Mouse (Mus musculus): ENCODE results near the gene Cmtr2. TPM values are rescaled to one million over a fixed set of nuclear protein-coding genes. Genes with fewer than 3 reads are reported as not detected.

The Cmtr2 gene
- polyA plus RNA-seq (2015; fragmentation: Illumina TruSeq; extraction: RNeasy Lipid Tissue Mini Kit (QIAGEN cat#74804); ENCODE audit: insufficient read depth, low replicate concordance): 7.0 TPM

GRCm38 (mm10) chr8:110215365-110215764 lies at the start of gene Cmtr2:
Gene Cmtr2, plus strand, starts transcription at chr8:110215665.

GRCm38 (mm10) chr8:110168046-110168445 lies 47.4 kb upstream of the Cmtr2 start, which contains the start of gene Calb2:
Gene Calb2, minus strand, starts transcription at chr8:110168210.

GRCm38 (mm10) chr8:110266741-110267140 lies 51.3 kb downstream of the Cmtr2 start, which contains the start of gene Hydin:
Gene Hydin, plus strand, starts transcription at chr8:110266977.

Other genes with a start within 250 kb of the Cmtr2 start
- gene Tat, start 225.2 kb upstream of the Cmtr2 start, polyA plus RNA-seq (2015; fragmentation: Illumina TruSeq; extraction: RNeasy Lipid Tissue Mini Kit (QIAGEN cat#74804); ENCODE audit: insufficient read depth, low replicate concordance): not detected
- gene Chst4, start 175.9 kb upstream of the Cmtr2 start, polyA plus RNA-seq (2015; fragmentation: Illumina TruSeq; extraction: RNeasy Lipid Tissue Mini Kit (QIAGEN cat#74804); ENCODE audit: insufficient read depth, low replicate concordance): 0.30 TPM
- 0.61 TPM for gene Zfp612, start 135.9 kb upstream of the Cmtr2 start, polyA plus RNA-seq (2015; fragmentation: Illumina TruSeq; extraction: RNeasy Lipid Tissue Mini Kit (QIAGEN cat#74804); ENCODE audit: insufficient read depth, low replicate concordance)
- not detected for gene Gm21964, start 114.5 kb upstream of the Cmtr2 start, polyA plus RNA-seq (2015; fragmentation: Illumina TruSeq; extraction: RNeasy Lipid Tissue Mini Kit (QIAGEN cat#74804); ENCODE audit: insufficient read depth, low replicate concordance)
- not detected for gene Gm17720, start 112.9 kb upstream of the Cmtr2 start, polyA plus RNA-seq (2015; fragmentation: Illumina TruSeq; extraction: RNeasy Lipid Tissue Mini Kit (QIAGEN cat#74804); ENCODE audit: insufficient read depth, low replicate concordance)
- not detected for gene Calb2, start 47.5 kb upstream of the Cmtr2 start, polyA plus RNA-seq (2015; fragmentation: Illumina TruSeq; extraction: RNeasy Lipid Tissue Mini Kit (QIAGEN cat#74804); ENCODE audit: insufficient read depth, low replicate concordance)
- 0.04 TPM for gene Hydin, start 51.3 kb downstream of the Cmtr2 start, polyA plus RNA-seq (2015; fragmentation: Illumina TruSeq; extraction: RNeasy Lipid Tissue Mini Kit (QIAGEN cat#74804); ENCODE audit: insufficient read depth, low replicate concordance)